Comparison of ENCODE assay signal across 9 mouse cellular contexts in the genomic region with DNA sequence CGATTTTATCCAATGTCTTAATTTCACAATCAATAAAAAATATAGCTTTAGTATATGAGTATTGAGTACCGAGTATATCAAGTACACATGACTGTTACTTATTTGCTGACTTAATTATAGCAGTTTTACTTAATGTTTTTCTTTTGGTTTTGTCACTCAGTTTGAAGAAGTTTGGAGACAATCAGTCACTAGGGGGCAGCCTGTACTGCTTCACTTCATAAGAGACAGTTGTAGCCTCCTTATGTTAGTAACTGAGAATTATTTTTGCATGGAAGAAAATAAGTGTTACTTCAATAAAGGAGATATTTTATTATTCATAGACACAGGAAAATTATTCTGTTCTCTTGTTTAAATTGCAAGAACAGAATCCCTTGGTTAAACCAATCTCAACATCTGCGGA.
DNase-seq lines count a peak whose midpoint lies in the region.
"Had no signal": no experiment of that assay in that cellular context is flagged by ENCODE, and none has a peak within 500 bp of the region (broad histone marks: within the 10 kb centered on the region; RNA-seq: fewer than 3 reads in every experiment).

No protein-coding gene starts in this region.

- no peaks in the 10 kb centered on the region for H3K27me3 ChIP-seq in splenic B cell, adult 2 months (ENCODE audit: control insufficient read depth, insufficient read depth, low read length, poor library complexity, severe bottlenecking)
- H3K27me3 ChIP-seq: limb, embryonic 13.5 days had no signal

- no peaks in the 10 kb centered on the region for H3K36me3 ChIP-seq in splenic B cell, adult 2 months (ENCODE audit: control insufficient read depth, insufficient read depth, low read length, poor library complexity, severe bottlenecking)
- H3K36me3 ChIP-seq: limb, embryonic 13.5 days had no signal

- intact Hi-C loops in heart, postnatal 36 days (cut with DNase I), result no loop called here

- peak; percentile 26 for DNase-seq in adrenal gland, postnatal 14 days
- no peak for DNase-seq in adrenal gland, adult 8-10 months
- DNase-seq in kidney, postnatal 14 days, result peak; percentile 27
- DNase-seq in kidney, adult 18-20 months, result no peak
- peak; percentile 14 for DNase-seq in Muller cell, postnatal 12 days (ENCODE audit: inconsistent ontology term)
- peak; percentile 15 to 72 for DNase-seq in layer of hippocampus, adult 18-20 months (ENCODE audit: low spot score in 2 of 2)
- peak; percentile 59 for DNase-seq in splenic B cell, adult 2 months (ENCODE audit: low read depth, low spot score)
- no peak for DNase-seq in heart, postnatal 36 days

Comparison
In these comparisons a context has a peak if more than half of its experiments do, and no peak if none do; other contexts are left out.
1. DNase-seq: peak in adrenal gland, postnatal 14 days (single experiment), kidney, postnatal 14 days (single experiment), Muller cell, postnatal 12 days (single experiment), layer of hippocampus, adult 18-20 months (2 of 2) and splenic B cell, adult 2 months (single experiment); none in adrenal gland, adult 8-10 months (single experiment), kidney, adult 18-20 months (single experiment) and heart, postnatal 36 days (0 of 2).